Mouse (Mus musculus) spleen, embryonic (tissue): ENCODE measurements at regions not wholly inside any gene's neighbourhood (a gene's known extent, or its start where the extent isn't known, plus 50 kb on each side); places are given as distances from the start of the nearest gene placed in this dataset.

Source experiments
- CTCF ChIA-PET: fragments of 350-600 bp; sonication (Branson Sonifier 250); formaldehyde crosslinking; loops from one replicate; lab custom pipeline; 2022; lab: Charles Lee

- CTCF ChIA-PET: no interaction called here
Observed at GRCm38 (mm10) chr4:131366656-131367055, 422.5 kb downstream of the Matn1 start.

DNA sequence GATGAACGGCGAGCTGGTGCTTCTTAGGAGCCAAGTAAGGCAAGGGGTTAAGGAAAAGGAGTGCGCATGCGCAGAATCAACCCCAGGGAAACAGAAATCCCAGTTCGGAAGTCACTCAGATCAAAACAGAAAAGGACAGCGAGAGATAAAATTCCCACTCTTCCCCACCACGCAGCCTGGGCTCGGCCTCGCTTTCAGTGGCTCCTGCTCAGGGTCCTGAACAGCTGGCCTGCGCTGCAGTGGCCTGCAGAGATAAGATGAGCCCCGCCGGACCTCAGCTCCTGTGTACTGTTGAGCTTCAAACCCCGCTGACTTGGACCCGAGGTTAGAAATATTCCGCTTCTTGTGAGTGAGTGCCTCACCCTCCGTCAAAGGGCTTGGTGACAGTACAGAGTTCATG lies 428.3 kb downstream of the Matn1 start:
- CTCF ChIA-PET: interaction anchor here (0.5 kb wide), 1 partner anchor 588 kb away, joined by 6 read pairs; no protein-coding TSS in a partner anchor

GRCm38 (mm10) chr4:131373172-131373571 lies 429.0 kb downstream of the Matn1 start:
- CTCF ChIA-PET: no interaction called here

DNA sequence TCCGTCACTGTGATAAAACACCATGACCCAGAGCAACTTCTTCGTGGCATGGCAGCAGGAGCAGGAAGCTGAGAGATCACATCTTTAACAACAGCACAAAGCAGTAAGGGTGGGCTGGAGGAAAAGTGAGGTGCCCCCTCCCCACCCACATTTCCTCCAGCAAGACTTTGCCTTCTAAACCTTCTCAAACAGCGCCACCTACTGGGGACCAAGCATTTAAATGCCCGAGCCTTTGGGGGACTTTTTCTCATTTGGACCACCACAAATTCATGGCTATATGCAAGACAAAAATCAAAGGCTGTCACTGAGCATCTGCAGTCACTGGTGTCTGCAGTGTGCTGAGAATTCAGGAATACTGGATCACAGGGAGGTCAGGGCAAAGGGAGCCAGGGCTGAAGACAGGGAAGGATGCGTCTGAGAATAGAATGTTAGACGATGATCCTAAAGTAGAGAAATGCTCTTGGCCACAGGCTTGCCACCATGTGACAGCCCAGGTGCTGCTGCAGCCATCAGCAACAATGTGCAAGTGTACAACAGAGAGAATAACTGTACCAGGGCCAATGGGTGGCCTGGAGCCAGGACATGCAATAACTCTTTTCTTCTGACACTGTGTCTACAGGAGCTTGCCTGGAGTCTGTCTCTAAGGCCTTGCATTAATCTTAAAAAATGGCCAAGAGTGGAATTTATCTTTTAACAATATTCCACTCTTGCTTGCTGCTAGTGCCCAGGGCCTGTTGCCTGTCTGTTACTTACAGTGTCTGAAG lies 430.5 kb downstream of the Matn1 start:
- CTCF ChIA-PET: interaction anchor here (0.5 kb wide), 1 partner anchor 17 kb away, joined by 4 read pairs; no protein-coding TSS in a partner anchor

- CTCF ChIA-PET: interaction anchor here (0.5 kb wide), 1 partner anchor 149 kb away, joined by 5 read pairs; no protein-coding TSS in a partner anchor
Observed at GRCm38 (mm10) chr4:131381063-131381462, 436.9 kb downstream of the Matn1 start.

DNA sequence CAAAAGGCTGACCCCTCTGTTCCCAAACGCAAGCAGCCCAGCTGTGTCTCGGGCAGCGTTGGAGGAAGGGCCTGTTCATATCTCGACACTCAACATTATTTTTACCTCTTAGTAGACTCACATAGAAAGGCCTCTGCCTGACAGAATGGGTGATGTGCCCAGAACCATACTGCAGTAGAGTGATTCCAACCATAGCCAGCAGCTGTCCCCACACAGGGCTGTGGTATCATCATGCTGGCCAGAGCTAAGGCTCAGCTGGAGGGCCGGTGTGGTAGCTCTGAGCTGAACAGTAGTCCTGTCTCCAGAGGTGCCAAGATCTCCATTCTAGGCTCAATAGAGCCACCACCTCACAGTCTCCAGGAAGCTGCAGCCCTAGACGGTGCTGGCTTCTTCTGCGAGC lies 437.3 kb downstream of the Matn1 start:
- CTCF ChIA-PET: no interaction called here

DNA sequence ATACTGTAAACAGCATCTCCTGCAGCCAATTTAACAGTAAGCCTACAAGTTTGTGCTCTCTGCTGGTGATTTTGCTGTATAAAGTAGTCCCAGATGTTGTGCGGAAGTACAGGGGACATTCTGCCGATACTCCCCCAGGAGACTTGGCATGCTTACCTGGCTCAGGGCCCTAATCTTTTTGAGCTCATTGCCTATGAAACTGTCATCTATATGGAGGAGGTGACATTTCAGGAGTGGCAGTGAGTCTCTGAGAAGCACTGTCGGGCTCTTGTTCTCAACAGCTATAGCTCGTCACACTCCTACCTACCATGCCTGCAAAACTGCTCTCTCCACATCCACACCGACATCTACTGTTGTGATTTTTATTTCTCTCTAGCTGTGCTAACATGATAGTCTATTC lies 439.7 kb downstream of the Matn1 start:
- CTCF ChIA-PET: no interaction called here

GRCm38 (mm10) chr4:131386961-131387360 lies 442.8 kb downstream of the Matn1 start:
- CTCF ChIA-PET: no interaction called here

DNA sequence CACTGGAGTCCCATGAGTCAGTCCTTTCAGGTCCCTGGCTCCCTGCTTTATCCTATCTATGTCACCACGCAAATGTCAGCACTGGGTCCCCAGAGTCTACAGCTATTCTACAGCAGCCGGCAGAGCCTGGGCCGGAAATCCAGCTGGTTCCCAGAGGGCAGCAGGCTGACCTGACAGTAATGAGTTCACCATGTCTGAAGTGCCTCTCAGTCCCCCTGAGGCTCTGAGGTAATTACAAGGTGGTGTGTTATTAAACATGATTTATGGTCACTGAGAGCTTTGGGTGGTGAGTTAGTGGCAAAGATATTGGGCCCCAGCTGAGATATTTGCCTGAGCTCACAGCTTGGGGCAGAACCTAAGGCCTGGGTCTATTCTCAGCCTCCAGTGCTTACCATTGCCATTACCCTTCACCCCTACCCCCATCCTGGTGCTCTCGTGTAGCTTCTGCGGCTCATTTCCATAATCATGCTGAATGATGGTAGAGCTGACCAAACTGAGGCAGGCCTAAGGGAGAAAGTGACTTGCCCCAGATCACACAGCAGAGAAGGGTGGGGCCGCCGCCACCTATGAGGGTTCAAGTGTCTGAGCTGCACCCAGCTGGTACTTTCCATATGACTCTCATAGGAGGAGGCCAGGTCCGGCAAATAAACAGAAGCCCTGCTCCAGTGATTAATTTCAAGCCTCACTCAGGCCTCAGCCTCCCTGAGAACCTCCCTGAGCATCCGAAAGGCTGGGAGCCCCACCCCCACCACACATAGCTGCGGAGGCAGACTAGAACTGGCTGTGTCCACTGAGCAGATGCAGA lies 446.8 kb downstream of the Ptpru start:
- CTCF ChIA-PET: no interaction called here

DNA sequence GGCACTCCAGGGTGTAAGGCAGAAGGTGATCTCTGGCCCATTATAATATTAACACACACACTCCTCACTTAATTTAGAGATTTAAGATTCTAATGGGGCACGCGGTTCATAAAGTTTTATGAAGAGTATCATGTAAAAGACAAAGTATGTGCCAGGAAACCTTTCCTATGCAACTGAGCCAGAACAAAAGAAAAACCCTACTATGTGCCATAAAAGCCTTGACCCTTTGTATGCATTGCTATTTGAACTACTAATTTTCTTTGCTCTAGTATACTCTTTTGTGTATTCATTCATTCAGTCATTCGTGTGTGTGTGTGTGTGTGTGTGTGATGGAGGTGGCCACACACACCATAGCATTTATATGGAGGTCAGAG lies 446.2 kb downstream of the Ptpru start:
- CTCF ChIA-PET: no interaction called here

DNA sequence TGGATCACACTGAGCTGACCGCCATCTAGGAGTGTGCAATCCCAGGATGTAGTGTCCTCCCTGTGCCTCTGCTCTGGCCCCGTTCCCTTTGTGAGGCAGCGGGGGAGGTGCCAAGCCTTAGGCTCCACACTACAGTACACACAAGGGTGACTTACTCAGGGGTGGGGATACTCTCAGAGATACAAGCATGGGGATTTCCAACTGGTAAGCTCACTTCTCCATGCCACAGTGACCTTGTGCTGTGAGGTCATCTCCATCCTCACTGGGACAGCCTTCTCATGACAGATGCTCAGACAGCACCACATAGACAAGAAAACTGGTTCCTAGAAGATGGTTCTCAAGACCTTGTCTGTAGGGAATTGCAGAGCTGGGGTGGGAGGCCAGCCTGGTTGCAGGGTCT lies 445.6 kb downstream of the Ptpru start:
- CTCF ChIA-PET: no interaction called here

DNA sequence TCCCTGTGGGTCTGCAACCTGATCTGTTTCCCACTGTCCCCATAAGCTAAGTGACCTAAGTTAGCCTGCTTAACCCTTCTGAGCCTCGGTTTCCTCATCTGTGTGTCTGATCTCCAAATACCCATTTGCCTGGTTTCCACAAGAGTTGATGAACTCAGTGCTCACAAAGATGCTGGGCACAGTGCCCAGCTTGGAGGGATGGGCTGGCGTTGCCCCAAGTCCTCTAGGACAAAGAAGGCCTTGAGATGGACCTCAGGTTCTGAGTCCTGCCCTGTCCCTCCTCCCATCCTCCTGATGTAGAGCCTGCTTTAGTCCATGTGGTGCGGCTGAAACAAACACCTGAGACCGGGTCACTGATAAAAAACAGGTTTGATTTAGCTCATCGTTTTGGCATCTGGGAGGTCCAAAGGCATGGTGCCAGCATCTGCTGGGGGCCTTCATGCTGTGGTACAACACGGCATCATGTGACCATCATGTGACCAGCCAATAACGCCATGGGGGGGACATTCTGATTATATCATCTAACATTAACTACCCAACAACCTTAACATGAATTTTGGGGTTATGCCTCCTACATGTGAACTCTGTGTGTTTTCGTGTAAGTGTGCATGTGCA lies 441.8 kb downstream of the Ptpru start:
- CTCF ChIA-PET: no interaction called here

DNA sequence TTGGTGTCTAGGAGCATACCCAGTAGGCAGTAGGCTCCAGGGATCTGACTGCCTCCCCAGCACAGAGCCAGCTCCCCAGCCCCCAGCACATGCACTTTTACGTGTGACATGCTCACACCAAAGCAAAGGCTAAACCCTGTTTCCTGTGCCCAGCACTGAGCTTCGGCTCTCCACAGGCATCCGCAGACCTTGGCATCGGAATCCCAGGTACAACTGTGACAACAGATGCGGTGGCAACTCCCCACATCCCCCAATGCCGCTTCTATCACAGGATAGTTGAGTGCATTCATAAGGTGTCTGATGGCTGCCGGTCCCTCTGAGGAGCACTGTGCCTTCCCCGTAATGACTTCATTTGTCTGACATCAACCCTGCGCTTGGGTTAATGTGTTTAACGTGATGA lies 440.9 kb downstream of the Ptpru start:
- CTCF ChIA-PET: no interaction called here

GRCm38 (mm10) chr4:131400756-131401155 lies 437.3 kb downstream of the Ptpru start:
- CTCF ChIA-PET: no interaction called here

DNA sequence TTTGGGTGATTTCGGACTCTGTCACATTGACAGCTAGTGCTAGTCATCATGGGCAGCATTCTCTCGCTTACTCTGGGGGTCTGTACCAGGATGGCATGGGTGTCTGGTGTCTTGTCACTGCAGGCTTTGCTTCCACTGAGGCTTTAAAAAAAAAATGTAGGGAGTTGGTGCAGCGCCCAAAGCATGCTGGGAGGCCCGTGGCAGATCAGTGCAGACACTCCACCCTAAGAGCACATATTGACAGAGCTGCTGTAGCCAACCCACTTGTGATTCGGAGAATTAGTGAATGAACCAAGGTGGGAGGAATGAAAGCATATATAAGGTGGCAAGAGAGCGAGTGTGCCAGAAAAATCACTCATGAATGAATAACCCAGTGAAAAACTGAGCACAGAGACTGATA lies 436.8 kb downstream of the Ptpru start:
- CTCF ChIA-PET: no interaction called here

DNA sequence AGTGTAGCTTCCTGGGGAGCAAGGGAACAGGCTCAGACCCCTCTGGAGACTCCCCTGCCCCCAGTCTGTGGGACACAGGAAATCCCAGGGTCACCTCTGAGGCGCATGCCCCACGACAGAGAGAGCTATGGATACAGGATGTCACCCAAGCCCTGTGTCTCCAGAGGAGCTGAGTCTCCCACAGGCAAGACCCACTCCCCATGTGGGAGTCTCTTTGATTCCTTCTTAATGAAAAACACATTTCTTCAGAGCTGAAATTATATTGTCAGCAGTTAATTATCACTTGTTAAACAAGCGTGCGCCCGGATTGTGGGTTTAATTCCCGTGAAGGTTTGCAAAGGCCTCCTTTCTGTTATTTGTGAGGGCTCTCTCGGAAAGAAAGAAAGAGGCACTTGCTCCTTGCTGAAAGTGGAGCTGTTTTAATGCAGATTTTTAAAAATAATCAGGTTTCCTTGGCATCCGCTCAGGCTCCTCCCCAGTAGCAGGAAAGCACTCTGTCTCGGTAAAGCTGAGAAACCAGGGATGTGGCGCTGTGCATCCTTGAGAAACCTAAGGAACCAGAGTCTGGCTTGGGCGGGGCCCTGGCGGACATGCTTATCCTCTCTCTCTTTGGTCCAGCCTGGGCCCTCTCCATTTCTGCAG lies 432.6 kb downstream of the Ptpru start:
- CTCF ChIA-PET: no interaction called here

DNA sequence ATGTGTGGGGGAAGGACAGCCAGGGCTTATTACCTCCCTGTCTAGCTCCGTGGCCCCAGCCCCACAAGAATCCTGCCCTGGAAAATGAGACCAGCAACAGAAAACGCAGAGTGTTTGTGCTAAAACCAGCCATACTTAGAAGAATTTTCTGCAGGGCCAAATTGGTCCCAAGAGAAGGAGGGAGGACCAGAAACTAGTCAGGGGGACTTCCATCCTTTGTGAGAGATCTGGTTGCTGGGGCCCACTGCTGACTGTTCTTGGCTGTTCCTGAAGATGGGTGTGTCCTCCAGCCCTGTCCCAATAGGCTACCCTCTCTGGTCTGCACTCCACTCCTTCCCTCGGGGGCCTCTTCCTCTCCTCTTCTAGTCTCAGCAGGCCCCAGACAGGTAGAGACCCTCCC lies 430.6 kb downstream of the Ptpru start:
- CTCF ChIA-PET: no interaction called here

GRCm38 (mm10) chr4:131408644-131409043 lies 429.4 kb downstream of the Ptpru start:
- CTCF ChIA-PET: no interaction called here

DNA sequence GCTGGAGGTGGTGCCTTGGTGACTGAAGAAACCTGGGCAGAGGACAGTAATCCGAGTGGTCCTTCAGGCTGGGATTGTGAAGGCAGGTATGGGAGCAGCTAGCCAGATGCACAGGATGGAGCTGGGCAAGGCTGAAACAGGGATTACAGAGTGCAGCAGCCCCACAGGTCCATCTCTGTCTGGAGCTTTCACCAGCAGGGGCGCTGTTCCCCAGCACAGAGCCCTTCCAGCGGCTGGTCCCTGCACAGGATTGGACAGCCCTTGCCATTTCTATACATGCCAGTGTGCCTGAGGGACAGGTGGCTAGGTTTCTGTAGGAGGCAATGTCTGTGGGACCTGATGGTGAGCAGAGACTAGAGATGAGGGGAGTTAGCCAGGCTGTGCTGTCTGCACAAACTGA lies 428.3 kb downstream of the Ptpru start:
- CTCF ChIA-PET: no interaction called here

GRCm38 (mm10) chr4:131411936-131412335 lies 426.2 kb downstream of the Ptpru start:
- CTCF ChIA-PET: no interaction called here

DNA sequence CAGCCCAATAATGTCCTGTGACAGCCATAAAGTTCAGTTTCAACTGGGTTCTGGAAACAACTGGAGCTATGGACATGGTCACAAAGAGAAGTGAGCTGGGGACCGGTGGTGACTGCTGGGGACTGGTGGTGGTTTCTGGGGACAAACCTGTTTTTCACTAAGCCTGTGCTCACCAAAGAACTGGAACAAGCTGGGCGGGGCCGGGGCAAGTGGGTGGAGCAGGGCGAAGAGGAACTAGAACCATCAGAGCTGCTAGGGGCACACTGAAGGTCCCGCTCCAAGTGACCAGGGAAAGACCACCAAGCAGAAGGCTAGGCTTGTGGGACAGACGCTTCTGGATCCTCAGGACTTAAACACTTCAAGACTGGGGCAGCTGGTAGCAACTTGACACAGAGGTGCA lies 424.7 kb downstream of the Ptpru start:
- CTCF ChIA-PET: no interaction called here

- CTCF ChIA-PET: no interaction called here
Observed at GRCm38 (mm10) chr4:131415453-131415852, 422.6 kb downstream of the Ptpru start.
